Comparison of ENCODE assay signal across 9 mouse cellular contexts in the genomic region with DNA sequence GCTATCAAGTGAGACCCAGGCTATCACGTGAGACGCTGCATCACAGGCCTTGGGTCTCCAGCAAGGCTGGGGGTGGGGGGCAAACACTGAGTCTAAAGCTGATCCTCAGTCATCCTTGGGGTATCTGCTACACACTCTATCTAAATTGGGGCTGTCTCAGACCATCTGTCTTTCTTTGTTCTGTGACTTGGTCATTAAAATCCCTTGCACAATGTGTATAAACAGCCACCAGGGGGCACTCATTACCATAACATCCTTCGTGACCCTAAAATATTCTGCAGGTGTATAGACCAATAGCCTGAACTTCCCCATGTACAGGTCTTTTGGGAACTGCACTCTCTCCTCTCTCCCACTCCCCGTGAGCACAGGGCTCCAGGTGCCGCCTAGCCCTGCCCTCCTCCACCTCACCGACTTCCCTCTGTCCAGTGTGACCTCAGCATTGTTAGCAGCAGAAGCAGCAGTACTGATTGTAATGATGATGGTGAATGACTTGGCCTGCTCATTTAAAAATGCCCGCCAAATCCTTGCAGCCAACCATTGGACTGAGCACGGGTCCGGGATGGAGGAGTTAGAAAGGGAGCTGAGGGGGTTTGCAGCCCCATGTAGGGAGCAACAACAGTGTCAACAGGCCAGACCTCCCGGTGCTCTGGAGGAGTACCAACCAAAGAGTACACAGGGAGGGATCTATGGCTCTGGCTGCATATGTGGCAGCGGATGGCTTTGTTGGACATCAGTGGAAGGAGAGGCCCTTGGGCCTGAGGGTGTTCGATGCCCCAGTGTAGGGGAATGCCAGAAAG. TPM values are rescaled to one million over a fixed set of nuclear protein-coding genes. Genes with fewer than 3 reads are reported as not detected.
DNase-seq lines count a peak whose midpoint lies in the region; ATAC-seq and TF ChIP-seq lines count a peak whose summit lies in the region.
"Had no signal": no experiment of that assay in that cellular context is flagged by ENCODE, and none has a peak within 500 bp of the region (broad histone marks: within the 10 kb centered on the region; RNA-seq: fewer than 3 reads in every experiment).

No protein-coding gene starts in this region.

- H3K4me3 ChIP-seq in hindbrain, postnatal 0 days (ENCODE audit: low read length) = no peak overlapping the region

- peak; percentile 83 for TF ChIP-seq CTCF in hindbrain, postnatal 0 days (IDR thresholded peaks at IDR 0.05; ENCODE audit: low read depth)

- intact Hi-C loops in heart, postnatal 25 days (cut with DNase I) = loop anchor here (2.0 to 5.0 kb wide), 3 partner anchors 213 to 513 kb away; no protein-coding TSS in a partner anchor
- intact Hi-C loops in left cerebral cortex, postnatal 10 days (cut with DNase I) = loop anchor here (1.0 to 5.0 kb wide), 3 partner anchors 213 to 403 kb away; no protein-coding TSS in a partner anchor

- H3K4me1 ChIP-seq in hindbrain, postnatal 0 days (ENCODE audit: insufficient read depth, low read length) = no peaks in the 10 kb centered on the region

- ATAC-seq in hindbrain, postnatal 0 days = peak; percentile 72
- ATAC-seq in megakaryocyte progenitor cell, adult 5-6 weeks (replicated peaks; ENCODE audit: poor library complexity) = peak; percentile 64

- peak overlapping the region; percentile 23; the same call in 1 of the 2 replicates for H3K4me2 ChIP-seq in hindbrain, postnatal 0 days (ENCODE audit: low read depth, low read length)

- 0 out of 2 replicates have a peak overlapping the region, but pooled peaks have one; percentile 21 for H3K9ac ChIP-seq in hindbrain, postnatal 0 days (replicated peaks; ENCODE audit: low read length)

- peak; percentile 94 for DNase-seq in heart, adult 11 months
- DNase-seq in heart, postnatal 25 days (ENCODE audit: low spot score) = no peak
- peak; percentile 81 to 87 for DNase-seq in cerebellum, postnatal 14 days
- peak; percentile 61 for DNase-seq in gastrocnemius, adult 18-20 months (ENCODE audit: low spot score)
- peak; percentile 83 for DNase-seq in hindbrain, postnatal 0 days (ENCODE audit: low spot score)
- DNase-seq in left cerebral cortex, postnatal 10 days (ENCODE audit: extremely low spot score in 1 of 2, low spot score in 2 of 2) = peak; percentile 45 to 59
- DNase-seq in right cerebral cortex, postnatal 4 days = peak; percentile 72

- H3K27ac ChIP-seq in hindbrain, postnatal 0 days = no peak overlapping the region

- WGBS in hindbrain, postnatal 0 days = 47% methylated on average over 12 of the region's 12 CpGs

- H3K36me3 ChIP-seq in hindbrain, postnatal 0 days (ENCODE audit: insufficient read depth, low read length) = no peaks in the 10 kb centered on the region

- no peaks in the 10 kb centered on the region for H3K9me3 ChIP-seq in hindbrain, postnatal 0 days (ENCODE audit: low read length)

- H3K27me3 ChIP-seq in hindbrain, postnatal 0 days (ENCODE audit: insufficient read depth, low read length) = no peaks in the 10 kb centered on the region

RNA-seq across cellular contexts. Expression of a gene that starts 28.1 kb away (rescaled TPM):
- under 1 TPM in 1 of 2 experiments, not detected in 1; 0.10 TPM for total RNA-seq in heart, postnatal 25 days (2021)
- not detected for total RNA-seq in gastrocnemius, adult 18-20 months (2021)
- not detected in 2 replicates for total RNA-seq in hindbrain, postnatal 0 days (2014; rRNA removed)
- not detected in 2 replicates for polyA plus RNA-seq in hindbrain, postnatal 0 days (2015; fragmentation: Nextera tagmentation; extraction: Ambion mirVana)
- not detected for total RNA-seq in left cerebral cortex, postnatal 10 days (2021)
- 0.32 and 1.4 TPM in 2 replicates for total RNA-seq in megakaryocyte progenitor cell, adult 5-6 weeks (2015)
- not detected in 2 replicates for total RNA-seq in megakaryocyte progenitor cell, adult 5-6 weeks (2017)

RNA-seq across cellular contexts. Expression of a gene that starts 28.1 kb away (rescaled TPM):
- total RNA-seq in heart, postnatal 25 days (2021) = not detected
- not detected for total RNA-seq in gastrocnemius, adult 18-20 months (2021)
- not detected in 2 replicates for total RNA-seq in hindbrain, postnatal 0 days (2014; rRNA removed)
- not detected in 2 replicates for polyA plus RNA-seq in hindbrain, postnatal 0 days (2015; fragmentation: Nextera tagmentation; extraction: Ambion mirVana)
- not detected for total RNA-seq in left cerebral cortex, postnatal 10 days (2021)
- total RNA-seq in megakaryocyte progenitor cell, adult 5-6 weeks (2015) = not detected in 2 replicates
- total RNA-seq in megakaryocyte progenitor cell, adult 5-6 weeks (2017) = not detected in 2 replicates

RNA-seq across cellular contexts. Expression of a gene that starts 33.2 kb away (rescaled TPM):
- under 1 TPM in 1 of 2 experiments, not detected in 1; 0.23 TPM for total RNA-seq in heart, postnatal 25 days (2021)
- not detected for total RNA-seq in gastrocnemius, adult 18-20 months (2021)
- total RNA-seq in hindbrain, postnatal 0 days (2014; rRNA removed) = not detected in 2 replicates
- polyA plus RNA-seq in hindbrain, postnatal 0 days (2015; fragmentation: Nextera tagmentation; extraction: Ambion mirVana) = 0.06 and 0.08 TPM in 2 replicates
- not detected for total RNA-seq in left cerebral cortex, postnatal 10 days (2021)
- total RNA-seq in megakaryocyte progenitor cell, adult 5-6 weeks (2015) = 3.1 and 6.7 TPM in 2 replicates
- 4.8 and 9.2 TPM in 2 replicates for total RNA-seq in megakaryocyte progenitor cell, adult 5-6 weeks (2017)
- total RNA-seq: layer of hippocampus, adult 8-10 months had no signal

RNA-seq across cellular contexts. Expression of a gene that starts 36.7 kb away (rescaled TPM):
- under 1 TPM; 0.28 to 0.42 TPM for total RNA-seq in heart, postnatal 25 days (2021)
- total RNA-seq in gastrocnemius, adult 18-20 months (2021) = not detected
- 0.61 TPM in 1 of 2 replicates, not detected in the other for total RNA-seq in hindbrain, postnatal 0 days (2014; rRNA removed)
- polyA plus RNA-seq in hindbrain, postnatal 0 days (2015; fragmentation: Nextera tagmentation; extraction: Ambion mirVana) = 0.39 and 0.88 TPM in 2 replicates
- 1 to 10 TPM; 1.5 to 1.7 TPM for total RNA-seq in left cerebral cortex, postnatal 10 days (2021)
- total RNA-seq in megakaryocyte progenitor cell, adult 5-6 weeks (2015) = 237 and 280 TPM in 2 replicates
- total RNA-seq in megakaryocyte progenitor cell, adult 5-6 weeks (2017) = 243 and 287 TPM in 2 replicates
